Mouse (Mus musculus) MEL (cell line): ENCODE results near the gene Slc25a26. TPM values are rescaled to one million over a fixed set of nuclear protein-coding genes. Genes with fewer than 3 reads are reported as not detected.

Experiments
- DNase-seq: peaks from one replicate; pipeline ENCODE4 v3.0.0; 2011; ENCODE audit warnings: low read depth, low spot score
- H3K27ac ChIP-seq: 2 replicates; pipeline ENCODE4 v1.5.1; 2012; ENCODE audit warnings: low read depth, mild to moderate bottlenecking, control low read depth, low read length, moderate library complexity; ENCODE audit not compliant: control insufficient read depth
- H3K27me3 ChIP-seq, 2 experiments: fragments of 150-350 bp in 1 of 2; sonication (generic) in 1 of 2; 2 replicates each; pipeline ENCODE4 v1.6.1; 2012; ENCODE audit warnings: low read length in 2 of 2, mild to moderate bottlenecking in 2 of 2, improper control_type of control experiment in 1 of 2, moderate library complexity in 1 of 2; ENCODE audit not compliant: insufficient read depth in 2 of 2, control insufficient read depth in 1 of 2
- H3K36me3 ChIP-seq, 2 experiments: 2 replicates each; pipeline ENCODE4 v1.6.1; 2012 to 2014; ENCODE audit warnings: low read length in 2 of 2, improper control_type of control experiment in 1 of 2, inconsistent platforms in 1 of 2, mild to moderate bottlenecking in 1 of 2; ENCODE audit not compliant: insufficient read depth in 2 of 2, control insufficient read depth in 1 of 2
- H3K4me1 ChIP-seq, 2 experiments: fragments of 150-350 bp in 1 of 2; sonication (generic) in 1 of 2; 2 replicates each; pipeline ENCODE4 v1.6.1; 2012; ENCODE audit warnings: low read length in 2 of 2, improper control_type of control experiment in 1 of 2, mild to moderate bottlenecking in 1 of 2; ENCODE audit not compliant: insufficient read depth in 2 of 2, control insufficient read depth in 1 of 2
- H3K4me3 ChIP-seq, 2 experiments: fragments of 150-350 bp in 1 of 2; sonication (generic) in 1 of 2; 2 replicates each; pipeline ENCODE4 v1.5.1; 2012; ENCODE audit warnings: low read depth in 2 of 2, low read length in 2 of 2, mild to moderate bottlenecking in 2 of 2, moderate library complexity in 2 of 2, control low read depth in 1 of 2, improper control_type of control experiment in 1 of 2; ENCODE audit not compliant: control insufficient read depth in 1 of 2, insufficient read depth in 1 of 2
- H3K79me2 ChIP-seq: 2 replicates; pipeline ENCODE4 v1.6.1; 2012; ENCODE audit warnings: mild to moderate bottlenecking, low read length, moderate library complexity; ENCODE audit not compliant: control insufficient read depth, poor library complexity, insufficient read depth
- H3K9ac ChIP-seq: 2 replicates; pipeline ENCODE4 v1.6.1; 2012; ENCODE audit warnings: low read depth, mild to moderate bottlenecking, control low read depth, low read length, moderate library complexity; ENCODE audit not compliant: control insufficient read depth, poor library complexity, severe bottlenecking
- H3K9me3 ChIP-seq: fragments of 150-350 bp; sonication (generic); replicated peaks from 2 replicates; pipeline ENCODE4 v1.6.1; 2012; ENCODE audit warnings: mild to moderate bottlenecking, low read length, improper control_type of control experiment, moderate library complexity; ENCODE audit not compliant: insufficient read depth
- CHD1 ChIP-seq: IDR thresholded peaks from 2 replicates; pipeline ENCODE4 v1.6.1; 2012; ENCODE audit warnings: low read depth, mild to moderate bottlenecking, inconsistent platforms, low read length, improper control_type of control experiment
- CTCF ChIP-seq, 3 experiments: IDR thresholded peaks in 2 of 3; conservative IDR thresholded peaks in 1 of 3; 2 replicates each; pipeline ENCODE4 v1.5.1; 2011 to 2012; ENCODE audit warnings: low read length in 3 of 3, low read depth in 2 of 3, mild to moderate bottlenecking in 2 of 3, improper control_type of control experiment in 1 of 3, inconsistent platforms in 1 of 3, mixed read lengths in 1 of 3, moderate library complexity in 1 of 3; ENCODE audit not compliant: control insufficient read depth in 1 of 3, insufficient read depth in 1 of 3, poor library complexity in 1 of 3, severe bottlenecking in 1 of 3
- ELF1 ChIP-seq: IDR thresholded peaks from 2 replicates; pipeline ENCODE4 v1.6.1; 2014; ENCODE audit warnings: low read depth, mild to moderate bottlenecking, inconsistent platforms, low read length, improper control_type of control experiment, moderate library complexity
- EP300 ChIP-seq, 2 experiments: IDR thresholded peaks; 2 replicates each; pipeline ENCODE4 v1.6.1; 2011; ENCODE audit warnings: improper control_type of control experiment in 2 of 2, low read length in 2 of 2, low read depth in 1 of 2, mild to moderate bottlenecking in 1 of 2
- ETS1 ChIP-seq: IDR thresholded peaks from 2 replicates; pipeline ENCODE4 v1.6.1; 2012; ENCODE audit warnings: low read depth, mild to moderate bottlenecking, inconsistent platforms, low read length, improper control_type of control experiment, moderate library complexity
- GABPA ChIP-seq: IDR thresholded peaks from 2 replicates; pipeline ENCODE4 v1.6.1; 2012; ENCODE audit warnings: low read depth, mild to moderate bottlenecking, inconsistent platforms, low read length, improper control_type of control experiment, moderate library complexity
- GATA1 ChIP-seq: IDR thresholded peaks from 2 replicates; pipeline ENCODE4 v1.6.1; 2011; ENCODE audit warnings: low read depth, low read length, improper control_type of control experiment
- HCFC1 ChIP-seq: IDR thresholded peaks from 2 replicates; pipeline ENCODE4 v1.6.1; 2012; ENCODE audit warnings: low read depth, mild to moderate bottlenecking, inconsistent platforms, low read length, improper control_type of control experiment, moderate library complexity
- KAT2A ChIP-seq: conservative IDR thresholded peaks from 2 replicates; pipeline ENCODE4 v1.6.1; 2012; ENCODE audit warnings: low read depth, low read length, improper control_type of control experiment, inconsistent platforms
- MAFK ChIP-seq: IDR thresholded peaks from 2 replicates; pipeline ENCODE4 v1.6.1; 2011; ENCODE audit warnings: low read depth, mild to moderate bottlenecking, low read length, improper control_type of control experiment, borderline replicate concordance
- MAX ChIP-seq: IDR thresholded peaks from 2 replicates; pipeline ENCODE4 v1.6.1; 2011; ENCODE audit warnings: low read length, improper control_type of control experiment
- NRF1 ChIP-seq: IDR thresholded peaks from 2 replicates; pipeline ENCODE4 v1.6.1; 2014; ENCODE audit warnings: low read depth, mild to moderate bottlenecking, inconsistent platforms, low read length, improper control_type of control experiment, moderate library complexity; ENCODE audit not compliant: poor library complexity, insufficient read depth, severe bottlenecking
- POLR2A ChIP-seq, 2 experiments: IDR thresholded peaks; 2 replicates each; pipeline ENCODE4 v1.6.1; 2011 to 2012; ENCODE audit warnings: low read length in 2 of 2, mild to moderate bottlenecking in 2 of 2, control low read depth in 1 of 2, improper control_type of control experiment in 1 of 2, low read depth in 1 of 2, moderate library complexity in 1 of 2; ENCODE audit not compliant: control insufficient read depth in 1 of 2, insufficient read depth in 1 of 2, poor library complexity in 1 of 2
- POLR2AphosphoS2 ChIP-seq: IDR thresholded peaks from 2 replicates; pipeline ENCODE4 v1.6.1; 2011; ENCODE audit warnings: low read length, improper control_type of control experiment
- POLR2AphosphoS5 ChIP-seq: IDR thresholded peaks from 2 replicates; pipeline ENCODE4 v1.6.1; 2012; ENCODE audit warnings: low read depth, borderline replicate concordance, mild to moderate bottlenecking, inconsistent platforms, low read length, moderate library complexity, mixed read lengths
- RAD21 ChIP-seq: IDR thresholded peaks from 2 replicates; pipeline ENCODE4 v1.6.1; 2011; ENCODE audit warnings: mild to moderate bottlenecking, low read depth, low read length, improper control_type of control experiment
- RCOR1 ChIP-seq: IDR thresholded peaks from 2 replicates; pipeline ENCODE4 v1.6.1; 2012; ENCODE audit warnings: low read depth, mild to moderate bottlenecking, inconsistent platforms, low read length, improper control_type of control experiment
- SMC3 ChIP-seq: IDR thresholded peaks from 2 replicates; pipeline ENCODE4 v1.6.1; 2011; ENCODE audit warnings: low read depth, low read length, improper control_type of control experiment
- TBP ChIP-seq: IDR thresholded peaks from 2 replicates; pipeline ENCODE4 v1.8.0; 2011; ENCODE audit warnings: low read depth, low read length, improper control_type of control experiment
- USF2 ChIP-seq, 2 experiments: IDR thresholded peaks; 2 replicates each; pipeline ENCODE4 v1.6.1; 2011 to 2012; ENCODE audit warnings: improper control_type of control experiment in 2 of 2, low read length in 2 of 2, borderline replicate concordance in 1 of 2, inconsistent platforms in 1 of 2, low read depth in 1 of 2, mild to moderate bottlenecking in 1 of 2; ENCODE audit not compliant: insufficient read depth in 1 of 2
- ZC3H11A ChIP-seq: IDR thresholded peaks from 2 replicates; pipeline ENCODE4 v1.6.1; 2012; ENCODE audit warnings: low read depth, mild to moderate bottlenecking, inconsistent platforms, low read length, improper control_type of control experiment
- ZKSCAN1 ChIP-seq: IDR thresholded peaks from 2 replicates; pipeline ENCODE4 v1.6.1; 2012; ENCODE audit warnings: low read depth, mild to moderate bottlenecking, inconsistent platforms, low read length, improper control_type of control experiment, moderate library complexity
- ZMIZ1 ChIP-seq: IDR thresholded peaks from 2 replicates; pipeline ENCODE4 v1.6.1; 2012; ENCODE audit warnings: low read depth, mild to moderate bottlenecking, inconsistent platforms, low read length, improper control_type of control experiment, moderate library complexity
- polyA plus RNA-seq, 2 experiments: library from polyadenylated mRNA; stranded (reverse) in 1 of 2; unstranded in 1 of 2; fragments of >175 nt in 1 of 2; fragments of >200 nt in 1 of 2; gene quantifications; 2 replicates each; pipeline versions ENCODE4 v1.2.1 to v1.2.4; 2012; ENCODE audit warnings: low replicate concordance in 2 of 2, low read depth in 1 of 2; ENCODE audit not compliant: insufficient read length in 2 of 2, insufficient read depth in 1 of 2, missing spikeins in 1 of 2
- total RNA-seq: library from RNA; depleted of rRNA; stranded (reverse); fragments of 300-350 nt; gene quantifications from 2 replicates; pipeline ENCODE4 v1.2.3, GENCODE M21; 2012

Slc25a26 gene
- total and polyA plus RNA-seq, 3 experiments: 8.1 to 11.5 TPM; not detected in 1

- Histone ChIP-seq H3K36me3 (no peaks in the 10 kb centered on the region; a peak in 1 of 4 replicates), H3K27ac (no peak overlapping the region), H3K9ac (no peak overlapping the region), H3K4me3 (no peak overlapping the region), H3K9me3 (no peaks in the 10 kb centered on the region), H3K79me2 (no peaks in the 10 kb centered on the region), H3K4me1 (peaks cover 3 to 7% of the 10 kb centered on the region in 2 experiments; a peak in 3 of 4 replicates), H3K27me3 (no peaks in the 10 kb centered on the region)
- DNase-seq: no peak
- TF ChIP-seq ELF1 (no peak), USF2 (IDR thresholded peaks at IDR 0.05; ENCODE audit: borderline replicate concordance in 1 of 2, insufficient read depth in 1 of 2, low read depth in 1 of 2, low read length in 2 of 2) (no peak), RAD21 (no peak), POLR2A (IDR thresholded peaks at IDR 0.05; ENCODE audit: control insufficient read depth in 1 of 2, insufficient read depth in 1 of 2, low read depth in 1 of 2, low read length in 2 of 2, poor library complexity in 1 of 2) (no peak), CHD1 (no peak), GATA1 (no peak), CTCF (IDR thresholded peaks at IDR 0.05 in 2 of 3, conservative IDR thresholded peaks at IDR 0.05 in 1 of 3; ENCODE audit: control insufficient read depth in 1 of 3, insufficient read depth in 1 of 3, low read depth in 2 of 3, low read length in 3 of 3, poor library complexity in 1 of 3, severe bottlenecking in 1 of 3) (no peak), HCFC1 (no peak), ZKSCAN1 (no peak), SMC3 (no peak)
These were observed 131.1 kb downstream of the Slc25a26 start for GRCm38 (mm10) chr6:94631051-94631778.

GRCm38 (mm10) chr6:94631779-94632082, 131.6 kb downstream of the Slc25a26 start:
- H3K4me3 ChIP-seq: no peak overlapping the region
- H3K9me3 ChIP-seq: no peaks in the 10 kb centered on the region
- no peaks in the 10 kb centered on the region for H3K79me2 ChIP-seq
- H3K36me3 ChIP-seq: no peaks in the 10 kb centered on the region; a peak in 1 of 4 replicates
- H3K27me3 ChIP-seq: no peaks in the 10 kb centered on the region
- H3K27ac ChIP-seq: no peak overlapping the region
- H3K9ac ChIP-seq: no peak overlapping the region
- H3K4me1 ChIP-seq: peaks cover 5 to 10% of the 10 kb centered on the region in 2 experiments; a peak in 3 of 4 replicates
- TF ChIP-seq ZMIZ1: no peak
- no peak for TF ChIP-seq TBP
- TF ChIP-seq ZC3H11A: no peak
- no peak for TF ChIP-seq POLR2AphosphoS2
- no peak for TF ChIP-seq GABPA
- no peak for TF ChIP-seq MAX
- TF ChIP-seq ELF1: no peak
- no peak for TF ChIP-seq EP300 (IDR thresholded peaks at IDR 0.05; ENCODE audit: low read depth in 1 of 2, low read length in 2 of 2)
- no peak for TF ChIP-seq KAT2A
- TF ChIP-seq POLR2AphosphoS5: no peak
- TF ChIP-seq RCOR1: no peak
- no peak for TF ChIP-seq ETS1
- TF ChIP-seq NRF1: no peak
- no peak for TF ChIP-seq CTCF (IDR thresholded peaks at IDR 0.05 in 2 of 3, conservative IDR thresholded peaks at IDR 0.05 in 1 of 3; ENCODE audit: control insufficient read depth in 1 of 3, insufficient read depth in 1 of 3, low read depth in 2 of 3, low read length in 3 of 3, poor library complexity in 1 of 3, severe bottlenecking in 1 of 3)
- TF ChIP-seq MAFK: no peak
- TF ChIP-seq HCFC1: no peak
- TF ChIP-seq, all 39 proteins: peak for 0
- no peak for DNase-seq
